Mouse (Mus musculus) heart, embryonic 13.5 days (tissue): ENCODE data around the gene Oprm1. TPM values are rescaled to one million over a fixed set of nuclear protein-coding genes. Genes with fewer than 3 reads are reported as not detected.

Experiments
- ATAC-seq: fragments of 200-750 bp; cut with Nextera tagmentation; 2 replicates; pipeline ENCODE4 v1.8.0; 2017; ENCODE audit warnings: moderate TSS enrichment; ENCODE audit not compliant: insufficient number of reproducible peaks, low FRiP score, low TSS enrichment; ENCODE audit errors: extremely low read depth
- H3K27ac ChIP-seq: fragments of 300-500 bp; sonication (generic); replicated peaks from 2 replicates; pipeline ENCODE4 v1.5.1; 2015; ENCODE audit warnings: moderate library complexity, mild to moderate bottlenecking, inconsistent platforms
- H3K27me3 ChIP-seq: fragments of 300-500 bp; sonication (generic); replicated peaks from 2 replicates; pipeline ENCODE4 v1.6.1; 2015; ENCODE audit warnings: mild to moderate bottlenecking, inconsistent platforms
- H3K36me3 ChIP-seq: fragments of 300-500 bp; sonication (generic); 2 replicates; pipeline ENCODE4 v1.6.1; 2015; ENCODE audit warnings: mild to moderate bottlenecking, inconsistent platforms
- H3K4me1 ChIP-seq: fragments of 300-500 bp; sonication (generic); 2 replicates; pipeline ENCODE4 v1.6.1; 2015; ENCODE audit warnings: inconsistent platforms
- H3K4me2 ChIP-seq: fragments of 300-500 bp; sonication (generic); 2 replicates; pipeline ENCODE4 v1.6.1; 2015; ENCODE audit warnings: inconsistent platforms, mild to moderate bottlenecking, moderate library complexity
- H3K4me3 ChIP-seq: fragments of 300-500 bp; sonication (generic); 2 replicates; pipeline ENCODE4 v1.5.1; 2015; ENCODE audit warnings: moderate library complexity, mild to moderate bottlenecking, inconsistent platforms
- H3K9ac ChIP-seq: fragments of 300-500 bp; sonication (generic); 2 replicates; pipeline ENCODE4 v1.6.1; 2015; ENCODE audit warnings: inconsistent platforms, mild to moderate bottlenecking, moderate library complexity
- H3K9me3 ChIP-seq: fragments of 300-500 bp; sonication (generic); 2 replicates; pipeline ENCODE4 v1.6.1; 2016; ENCODE audit warnings: inconsistent platforms
- WGBS: fragments of 180-500 bp; shearing (Covaris S2); methylation state at CpG from one replicate; pipeline ENCODE4 v1.1.7; 2015; ENCODE audit warnings: mixed read lengths; 5-methylcytosine and 5-hydroxymethylcytosine counted together
- polyA plus RNA-seq: library from polyadenylated mRNA; unstranded; fragments of >200 nt; fragmentation: Nextera tagmentation; extraction: Ambion mirVana; gene quantifications from 2 replicates; pipeline ENCODE4 v1.2.1, GENCODE M21; 2015

Oprm1 gene
- polyA plus RNA-seq, 1 experiment from 2014 or later: not detected

DNA sequence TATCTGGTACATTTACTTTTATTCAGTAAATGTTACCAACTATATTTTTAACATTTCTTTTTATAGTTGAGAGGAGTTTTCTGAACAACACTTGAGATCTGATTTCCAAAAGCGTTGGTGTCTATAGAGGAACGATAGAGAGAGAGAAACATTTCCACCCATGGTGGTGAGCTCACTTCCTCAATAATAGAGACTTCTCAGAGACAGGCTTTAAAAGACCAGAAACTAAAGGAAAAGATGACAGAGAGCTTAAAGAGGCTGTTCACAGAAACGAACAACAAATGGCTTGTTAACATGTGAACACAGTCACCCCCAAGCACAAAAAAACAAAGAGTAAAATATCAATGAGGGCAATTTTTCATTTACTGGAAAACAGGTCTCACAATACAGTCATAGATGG is 291.6 kb downstream of the Oprm1 start:
- Histone ChIP-seq H3K36me3 (no peaks in the 10 kb centered on the region), H3K4me2 (no peak overlapping the region), H3K9ac (no peak overlapping the region), H3K9me3 (no peaks in the 10 kb centered on the region), H3K4me3 (no peak overlapping the region), H3K27me3 (no peaks in the 10 kb centered on the region), H3K4me1 (peaks cover 12% of the 10 kb centered on the region), H3K27ac (no peak overlapping the region)
- 64% methylated on average over 3 of the region's 3 CpGs for WGBS
- no peak for ATAC-seq

DNA sequence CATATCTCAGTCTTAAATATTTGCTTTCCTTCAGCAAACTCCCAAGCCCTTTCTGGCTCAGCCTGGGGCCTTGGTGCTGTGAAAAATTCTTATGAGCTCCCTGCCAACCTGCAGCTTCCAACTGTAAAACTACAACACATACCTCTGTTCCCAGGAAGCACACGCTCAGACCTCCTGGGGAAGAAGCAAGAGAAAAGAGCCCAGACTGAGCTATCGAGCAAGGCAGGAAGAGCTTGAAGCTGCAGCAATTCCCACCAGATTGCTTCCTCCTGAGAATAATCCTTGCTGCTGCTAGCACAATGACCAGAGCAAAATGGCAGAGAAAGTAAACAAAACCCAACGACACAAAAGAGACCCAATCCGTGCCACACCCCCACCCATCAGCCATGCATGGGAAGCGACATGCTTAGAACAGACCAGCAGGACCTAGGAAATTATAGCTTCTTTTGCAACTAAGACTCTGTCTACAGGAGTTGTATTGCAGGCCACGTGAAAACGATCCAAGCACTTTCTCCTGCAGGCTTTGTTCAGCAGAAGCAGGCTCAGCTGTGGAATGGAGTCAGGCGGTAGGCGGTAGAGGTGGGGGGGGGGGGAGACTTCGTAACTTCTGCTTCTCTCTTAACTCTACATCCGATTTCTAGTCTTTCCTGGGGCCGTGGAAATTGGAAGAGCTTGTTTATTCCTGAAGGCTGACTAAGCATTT is 294.2 kb downstream of the Oprm1 start, which contains the start of gene Ipcef1:
Gene Ipcef1 (minus strand): TSS at position 164 of the 703 bp plus-strand sequence.
- H3K36me3 ChIP-seq: no peaks in the 10 kb centered on the region
- WGBS: 42% methylated on average over 12 of the region's 12 CpGs
- no peak for ATAC-seq
- H3K9me3 ChIP-seq: no peaks in the 10 kb centered on the region
- H3K27ac ChIP-seq: 0 out of 2 replicates have a peak within 1 kb of the TSS, but pooled peaks have one; percentile 20
- H3K4me1 ChIP-seq: peaks cover 8% of the 10 kb centered on the region
- no peaks in the 10 kb centered on the region for H3K27me3 ChIP-seq
- H3K9ac ChIP-seq: no peak within 1 kb of the TSS
- 0 out of 2 replicates have a peak within 1 kb of the TSS, but pooled peaks have one; percentile 9 for H3K4me2 ChIP-seq
- H3K4me3 ChIP-seq: no peak within 1 kb of the TSS

DNA sequence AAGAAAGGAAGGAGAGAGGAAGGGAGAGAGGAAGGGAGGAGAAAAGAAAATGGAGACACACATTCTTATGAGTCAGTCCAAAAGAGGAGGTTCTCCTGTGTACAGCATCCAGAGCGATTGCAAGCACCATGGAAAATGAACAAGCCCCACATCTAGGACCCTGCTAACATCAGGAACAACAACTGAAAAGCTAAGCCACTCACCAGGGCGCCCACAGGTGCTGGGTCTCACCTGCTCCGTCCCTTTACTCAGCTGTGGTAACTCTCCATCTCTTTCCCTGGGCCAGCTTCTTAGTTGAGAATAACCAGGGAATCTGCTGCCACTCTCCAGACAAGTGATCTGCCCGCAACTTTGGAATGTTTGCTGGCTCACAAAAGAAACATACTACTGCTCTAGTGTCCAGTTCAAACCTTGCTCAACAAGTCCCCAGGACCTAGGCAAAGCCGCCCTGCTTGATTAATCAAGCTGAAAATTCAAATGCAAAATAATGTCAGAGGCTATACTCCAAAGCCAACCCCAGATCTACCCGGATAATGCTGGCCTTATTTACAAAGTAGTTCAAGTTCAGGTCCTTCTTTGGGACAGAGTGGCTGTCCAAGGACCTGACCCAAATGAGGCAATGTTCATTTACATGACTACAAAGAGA is 296.4 kb downstream of the Oprm1 start:
- H3K27ac ChIP-seq: no peak overlapping the region
- H3K4me2 ChIP-seq: no peak overlapping the region
- H3K9me3 ChIP-seq: no peaks in the 10 kb centered on the region
- H3K27me3 ChIP-seq: no peaks in the 10 kb centered on the region
- ATAC-seq: no peak
- no peak overlapping the region for H3K4me3 ChIP-seq
- H3K4me1 ChIP-seq: 0 out of 2 replicates have a peak, but pooled peaks cover 2% of the 10 kb centered on the region
- H3K9ac ChIP-seq: no peak overlapping the region
- WGBS: 63% methylated on average over 6 of the region's 6 CpGs
- H3K36me3 ChIP-seq: no peaks in the 10 kb centered on the region

DNA sequence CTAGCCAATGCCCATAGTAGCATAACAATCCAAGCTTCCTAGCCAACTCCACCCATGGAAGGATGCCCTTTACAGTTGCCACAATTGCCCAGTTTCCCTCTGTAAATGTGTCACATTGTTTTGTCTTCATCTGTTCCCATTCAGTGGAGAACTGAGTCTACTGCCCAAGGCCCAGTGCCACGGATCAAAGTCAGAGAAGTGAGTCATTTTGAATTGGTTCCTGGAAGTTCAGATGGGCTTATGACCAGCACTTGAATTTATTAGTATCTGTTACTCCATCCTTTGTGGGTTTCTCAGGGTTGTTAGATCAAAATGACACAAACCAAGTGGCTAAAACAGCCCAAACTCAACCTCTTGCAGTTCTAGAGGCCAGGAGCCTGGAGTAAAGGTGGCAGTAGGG is 299.2 kb downstream of the Oprm1 start:
- Histone ChIP-seq H3K9me3 (no peaks in the 10 kb centered on the region), H3K4me3 (no peak overlapping the region), H3K4me2 (no peak overlapping the region), H3K27ac (no peak overlapping the region), H3K27me3 (no peaks in the 10 kb centered on the region), H3K36me3 (no peaks in the 10 kb centered on the region), H3K9ac (no peak overlapping the region), H3K4me1 (0 out of 2 replicates have a peak, but pooled peaks cover 2% of the 10 kb centered on the region)
- 75% methylated on average over 1 of the region's 1 CpGs for WGBS
- ATAC-seq: no peak

DNA sequence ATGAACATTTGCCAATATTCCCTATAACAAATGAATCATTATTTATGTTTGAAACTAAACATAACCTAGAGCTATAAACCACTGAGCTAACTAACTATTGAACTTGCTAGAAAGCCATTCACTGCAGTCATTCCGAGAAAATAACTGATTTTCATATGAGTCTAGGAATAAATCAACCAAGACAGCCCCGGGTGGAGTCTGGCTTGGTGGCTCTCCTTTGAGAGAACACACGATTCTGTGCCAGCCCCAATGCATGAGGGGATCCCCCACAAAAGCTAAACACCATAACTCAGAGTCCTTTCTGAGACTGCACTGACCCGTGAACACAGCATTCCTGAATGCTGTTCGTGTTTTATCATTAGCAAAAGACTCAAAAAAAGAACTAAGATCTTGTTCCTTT is 302.0 kb downstream of the Oprm1 start:
- Histone ChIP-seq H3K4me2 (no peak overlapping the region), H3K4me1 (no peaks in the 10 kb centered on the region), H3K27ac (no peak overlapping the region), H3K9ac (no peak overlapping the region), H3K9me3 (no peaks in the 10 kb centered on the region), H3K36me3 (no peaks in the 10 kb centered on the region), H3K4me3 (no peak overlapping the region), H3K27me3 (no peaks in the 10 kb centered on the region)
- 68% methylated on average over 5 of the region's 5 CpGs for WGBS
- no peak for ATAC-seq

DNA sequence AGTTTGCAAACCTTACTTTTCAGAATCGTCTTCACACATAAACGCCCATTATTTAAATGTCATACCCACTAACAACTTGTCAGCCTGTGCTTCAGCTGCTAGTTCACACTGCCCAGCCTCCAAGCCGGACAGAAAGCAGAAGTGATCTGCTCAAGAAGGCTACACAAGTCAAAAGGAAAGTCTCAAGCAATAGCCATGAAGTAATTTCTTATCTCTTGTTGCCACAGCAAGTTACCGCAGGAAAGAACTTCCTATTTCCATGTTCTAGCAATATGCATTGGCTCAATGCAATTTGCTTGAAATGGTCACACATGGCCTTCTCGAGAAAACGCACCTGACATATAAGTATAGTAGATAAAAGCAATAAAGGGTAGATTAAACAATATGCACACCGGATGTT is 304.7 kb downstream of the Oprm1 start:
- Histone ChIP-seq H3K27me3 (no peaks in the 10 kb centered on the region), H3K9ac (no peak overlapping the region), H3K27ac (no peak overlapping the region), H3K4me2 (no peak overlapping the region), H3K4me3 (no peak overlapping the region), H3K4me1 (no peaks in the 10 kb centered on the region), H3K9me3 (no peaks in the 10 kb centered on the region), H3K36me3 (no peaks in the 10 kb centered on the region)
- no peak for ATAC-seq
- WGBS: 66% methylated on average over 7 of the region's 7 CpGs

DNA sequence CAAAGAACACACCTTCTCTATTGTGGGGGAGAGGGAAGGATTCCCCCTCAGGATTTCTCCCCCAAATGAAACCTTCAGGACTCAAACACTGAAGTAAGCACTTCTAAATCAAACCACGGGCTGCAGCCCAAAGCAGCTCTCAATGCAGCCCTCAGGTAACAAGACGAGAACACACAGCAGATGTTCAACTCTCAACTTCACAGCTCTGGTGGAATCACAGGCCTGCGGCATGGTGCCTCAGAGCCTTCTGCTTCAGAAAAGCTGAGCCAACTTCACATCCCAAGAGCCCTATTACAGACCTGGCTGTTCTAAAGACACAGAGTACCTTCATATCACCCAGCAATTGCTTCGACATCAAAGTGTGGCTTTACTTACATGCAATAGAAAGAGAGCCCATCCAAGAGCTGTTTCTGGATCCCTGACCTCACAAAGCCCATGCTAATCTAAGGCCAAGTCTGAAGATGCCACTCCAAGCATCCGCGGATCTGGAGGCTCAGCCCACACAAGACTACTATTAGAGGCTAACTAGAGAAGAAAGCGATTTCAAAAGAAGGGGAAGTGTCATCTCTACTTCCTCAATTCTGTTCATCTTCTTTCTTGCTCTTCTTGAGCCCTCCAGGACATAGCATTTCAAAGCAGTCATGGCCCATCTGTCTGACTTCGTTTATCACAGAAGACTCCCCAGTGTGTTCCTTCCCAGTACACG is 305.6 kb downstream of the Oprm1 start:
- Histone ChIP-seq H3K9ac (no peak overlapping the region), H3K27ac (no peak overlapping the region), H3K9me3 (no peaks in the 10 kb centered on the region), H3K4me2 (no peak overlapping the region), H3K4me3 (no peak overlapping the region), H3K4me1 (no peaks in the 10 kb centered on the region), H3K36me3 (no peaks in the 10 kb centered on the region), H3K27me3 (no peaks in the 10 kb centered on the region)
- ATAC-seq: no peak
- WGBS: 72% methylated on average over 9 of the region's 9 CpGs

DNA sequence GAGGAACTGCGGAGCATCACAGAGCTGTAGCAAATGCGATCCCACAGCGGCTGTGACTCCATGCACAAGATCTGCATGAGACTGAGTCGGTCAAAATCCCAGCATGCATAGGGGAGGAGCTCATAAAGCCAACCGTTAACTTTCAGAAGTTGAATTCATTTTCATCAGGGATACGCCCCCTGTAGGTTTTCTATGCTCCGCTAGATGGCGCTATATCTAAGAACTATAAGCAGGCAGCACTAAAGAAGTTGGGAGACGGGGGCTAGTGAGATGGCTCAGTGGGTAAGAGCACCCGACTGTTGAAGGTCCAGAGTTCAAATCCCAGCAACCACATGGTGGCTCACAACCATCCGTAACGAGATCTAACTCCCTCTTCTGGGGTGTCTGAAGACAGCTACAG is 310.3 kb downstream of the Oprm1 start:
- H3K4me3 ChIP-seq: no peak overlapping the region
- H3K36me3 ChIP-seq: no peaks in the 10 kb centered on the region
- H3K9ac ChIP-seq: no peak overlapping the region
- H3K27me3 ChIP-seq: no peaks in the 10 kb centered on the region
- no peaks in the 10 kb centered on the region for H3K4me1 ChIP-seq
- H3K4me2 ChIP-seq: no peak overlapping the region
- H3K27ac ChIP-seq: no peak overlapping the region
- ATAC-seq: no peak
- 54% methylated on average over 12 of the region's 12 CpGs for WGBS
- H3K9me3 ChIP-seq: no peaks in the 10 kb centered on the region

DNA sequence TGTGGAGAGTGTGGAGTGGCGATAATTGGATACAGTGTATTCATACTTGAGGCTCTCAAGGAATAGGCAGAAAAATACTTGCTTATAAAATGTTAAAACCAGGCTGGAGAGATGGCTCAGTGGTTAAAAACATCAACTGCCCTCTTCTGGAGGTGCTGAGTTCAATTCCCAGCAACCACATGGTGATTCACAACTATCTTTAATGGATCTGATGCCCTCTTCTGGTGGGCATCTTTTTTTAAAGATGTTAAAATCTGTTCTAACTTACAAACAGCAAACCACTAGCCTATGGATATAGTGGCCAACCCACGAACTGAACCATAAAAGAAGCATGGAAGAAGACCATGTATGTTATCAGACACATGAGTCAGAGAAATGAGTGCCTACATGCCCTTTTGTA is 310.8 kb downstream of the Oprm1 start:
- Histone ChIP-seq H3K4me2 (no peak overlapping the region), H3K9ac (no peak overlapping the region), H3K4me3 (no peak overlapping the region), H3K27me3 (no peaks in the 10 kb centered on the region), H3K9me3 (no peaks in the 10 kb centered on the region), H3K36me3 (no peaks in the 10 kb centered on the region), H3K4me1 (no peaks in the 10 kb centered on the region), H3K27ac (no peak overlapping the region)
- 85% methylated on average over 2 of the region's 2 CpGs for WGBS
- ATAC-seq: no peak

DNA sequence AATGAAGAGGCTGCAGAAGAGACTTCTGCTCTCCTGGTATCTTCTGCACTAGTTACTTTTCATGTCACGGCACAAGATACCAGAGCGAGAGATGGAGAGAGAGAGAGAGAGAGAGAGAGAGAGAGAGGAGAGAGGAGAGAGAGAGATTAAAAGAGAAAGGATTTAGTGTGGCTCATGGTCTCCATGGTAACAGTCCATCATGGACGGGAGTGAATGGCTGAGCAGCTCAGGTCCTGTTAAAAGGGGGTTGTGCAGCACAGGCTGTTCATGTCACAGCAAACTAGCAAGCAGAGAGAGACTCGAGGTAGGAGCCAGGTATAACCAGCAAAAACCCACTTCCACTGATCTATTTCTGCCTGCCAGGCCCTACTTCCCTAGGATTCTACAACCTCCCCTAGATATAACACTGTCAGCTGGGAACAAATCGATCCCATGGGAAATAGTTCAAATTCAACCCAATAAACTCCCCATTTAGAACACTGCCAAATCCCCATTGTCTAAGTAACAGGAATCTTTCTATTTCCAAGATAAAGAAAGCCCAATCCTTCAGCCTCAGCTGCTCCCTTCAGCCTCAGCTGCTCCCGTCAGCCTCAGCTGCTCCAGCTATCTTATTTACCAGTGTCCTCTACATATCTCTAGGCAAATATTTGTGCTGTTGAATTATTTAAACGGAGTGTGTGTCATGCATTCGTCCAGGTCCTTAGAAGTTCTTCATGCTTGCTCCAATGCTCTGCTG is 312.0 kb downstream of the Oprm1 start:
- Histone ChIP-seq H3K27ac (no peak overlapping the region), H3K36me3 (no peaks in the 10 kb centered on the region), H3K9me3 (no peaks in the 10 kb centered on the region), H3K4me1 (no peaks in the 10 kb centered on the region), H3K9ac (no peak overlapping the region), H3K27me3 (no peaks in the 10 kb centered on the region), H3K4me3 (no peak overlapping the region), H3K4me2 (no peak overlapping the region)
- ATAC-seq: no peak
- WGBS: 53% methylated on average over 8 of the region's 8 CpGs

DNA sequence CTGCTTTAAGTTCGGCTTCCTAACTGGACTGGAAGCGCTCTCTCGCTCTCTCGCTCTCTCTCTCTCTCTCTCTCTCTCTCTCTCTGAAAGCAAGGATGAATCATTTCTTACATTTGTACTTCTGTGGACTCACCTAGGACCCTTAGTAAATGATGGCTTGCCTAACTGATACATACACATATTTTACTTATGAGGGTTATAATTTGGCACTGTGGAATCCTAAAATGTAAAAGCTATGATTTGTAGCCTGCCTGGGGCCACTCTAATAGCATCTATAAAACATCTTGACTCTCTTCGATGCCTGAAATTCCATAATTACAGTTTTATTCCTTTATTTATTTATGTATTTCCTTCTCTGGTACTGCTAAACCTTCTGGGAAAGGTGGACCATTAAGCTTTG is 312.6 kb downstream of the Oprm1 start:
- Histone ChIP-seq H3K36me3 (no peaks in the 10 kb centered on the region), H3K27ac (no peak overlapping the region), H3K27me3 (no peaks in the 10 kb centered on the region), H3K9ac (no peak overlapping the region), H3K4me3 (no peak overlapping the region), H3K9me3 (no peaks in the 10 kb centered on the region), H3K4me1 (no peaks in the 10 kb centered on the region), H3K4me2 (no peak overlapping the region)
- ATAC-seq: no peak
- 87% methylated on average over 5 of the region's 5 CpGs for WGBS
